Mouse (Mus musculus): ENCODE measurements around the gene Gm10354. TPM values are rescaled to one million over a fixed set of nuclear protein-coding genes. Genes with fewer than 3 reads are reported as not detected.
"Not testable (repeated sequence)": the region's sequence is repeated elsewhere in the genome, so short reads cannot be mapped to it uniquely, and the experiment has no call there.

Gene Gm10354
- polyA plus RNA-seq, 1 experiment from 2014 or later: not detected

DNA sequence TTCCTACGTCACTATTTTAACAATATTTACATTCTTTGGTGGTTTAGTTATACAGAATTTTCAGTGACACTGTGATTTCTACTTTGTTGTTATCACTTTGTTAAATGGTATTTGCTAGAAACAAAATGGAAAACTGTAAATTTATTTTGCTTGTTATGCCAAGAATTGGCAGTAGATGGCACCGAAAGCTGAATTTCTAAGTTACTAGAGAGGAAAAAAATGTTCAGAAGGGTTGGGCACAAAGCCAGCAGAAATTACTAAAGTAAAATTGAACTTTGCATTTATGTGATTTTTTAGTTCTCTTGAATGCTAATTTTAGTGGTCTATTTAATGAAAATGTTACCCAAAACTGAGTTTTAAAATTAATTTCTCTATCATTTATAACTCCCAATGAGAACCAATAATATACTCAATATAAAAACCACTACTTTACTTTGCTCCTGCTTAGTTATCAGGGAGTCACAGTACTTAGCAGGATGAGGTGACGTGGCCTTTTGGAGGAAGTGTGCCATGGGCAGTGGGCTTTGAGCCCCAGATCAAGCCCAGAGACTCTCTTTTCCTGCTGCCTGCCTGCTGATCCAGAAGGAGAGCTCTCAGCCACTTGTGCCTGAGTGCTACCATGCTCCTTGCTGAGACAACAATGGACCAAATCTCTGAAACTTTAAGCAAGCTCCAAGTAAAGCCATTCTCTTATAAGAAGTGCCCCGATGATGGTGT is 31.1 kb downstream of the Gm10354 start:
- H3K4me2 ChIP-seq; ATAC-seq (ENCODE audit: insufficient number of reproducible peaks, low FRiP score, low TSS enrichment, low read depth); H3K36me3 ChIP-seq; H3K4me1 ChIP-seq; H3K27me3 ChIP-seq; H3K4me3 ChIP-seq; H3K9me3 ChIP-seq; H3K9ac ChIP-seq; H3K27ac ChIP-seq: not testable (repeated sequence)
- 50% methylated on average over 4 of the region's 4 CpGs for WGBS

GRCm38 (mm10) chr5:14945524-14945923 is 33.2 kb downstream of the Gm10354 start:
- H3K36me3 ChIP-seq; H3K27me3 ChIP-seq; ATAC-seq (ENCODE audit: insufficient number of reproducible peaks, low FRiP score, low TSS enrichment, low read depth); H3K9ac ChIP-seq; H3K4me1 ChIP-seq; H3K27ac ChIP-seq; H3K9me3 ChIP-seq; H3K4me3 ChIP-seq; H3K4me2 ChIP-seq: not testable (repeated sequence)
- WGBS: 53% methylated on average over 4 of the region's 4 CpGs

DNA sequence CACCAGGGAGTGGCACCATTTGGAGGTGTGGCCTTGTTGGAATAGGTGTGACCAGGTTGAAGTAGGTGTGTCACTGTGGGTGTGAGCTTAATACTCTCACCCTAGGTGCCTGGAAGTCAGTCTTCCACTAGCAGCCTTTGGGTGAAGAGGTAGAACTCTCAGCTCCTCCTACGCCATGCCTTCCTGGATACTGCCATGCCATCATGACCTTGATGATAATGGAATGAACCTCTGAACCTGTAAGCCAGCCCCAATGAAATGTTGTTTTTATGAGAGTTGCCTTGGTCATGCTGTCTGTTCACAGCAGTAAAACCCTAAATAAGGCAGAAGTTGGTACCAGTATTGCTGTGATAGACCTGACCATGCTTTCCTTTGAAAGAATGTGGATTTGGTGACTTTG is 37.7 kb downstream of the Gm10354 start:
- H3K4me3 ChIP-seq; H3K27me3 ChIP-seq; H3K9me3 ChIP-seq; H3K9ac ChIP-seq; H3K27ac ChIP-seq; H3K4me1 ChIP-seq; H3K4me2 ChIP-seq; ATAC-seq (ENCODE audit: insufficient number of reproducible peaks, low FRiP score, low TSS enrichment, low read depth); H3K36me3 ChIP-seq: not testable (repeated sequence)
- 85% methylated on average over 1 of the region's 1 CpGs for WGBS

DNA sequence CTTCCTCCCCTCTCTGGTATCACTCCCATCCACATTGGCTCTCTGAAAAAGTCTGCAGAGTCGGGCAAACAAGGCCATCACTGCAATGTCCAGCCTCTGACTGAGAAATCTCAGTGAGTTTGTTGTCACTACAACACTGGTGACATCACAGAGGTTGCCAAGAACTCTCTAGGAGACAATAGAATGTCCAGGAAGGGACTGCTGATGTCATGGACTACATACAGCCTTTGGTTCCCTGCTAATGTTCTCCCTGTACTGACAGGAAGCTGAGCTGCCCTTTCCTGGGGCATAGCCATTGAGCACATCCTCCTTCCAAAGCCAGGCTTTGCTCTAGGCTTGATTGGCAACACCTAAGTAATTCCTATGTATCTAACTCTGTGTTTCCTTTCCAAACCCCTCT is 40.4 kb downstream of the Gm10354 start, which contains the start of gene Speer4e:
Gene Speer4e (minus strand): TSS at position 101 of the 400 bp plus-strand sequence.
- not testable (repeated sequence) for H3K4me2 ChIP-seq; H3K9me3 ChIP-seq; H3K9ac ChIP-seq; ATAC-seq (ENCODE audit: insufficient number of reproducible peaks, low FRiP score, low TSS enrichment, low read depth); H3K4me3 ChIP-seq; H3K27ac ChIP-seq; H3K36me3 ChIP-seq; H3K27me3 ChIP-seq; H3K4me1 ChIP-seq
- 28% methylated on average over 1 of the region's 1 CpGs for WGBS

DNA sequence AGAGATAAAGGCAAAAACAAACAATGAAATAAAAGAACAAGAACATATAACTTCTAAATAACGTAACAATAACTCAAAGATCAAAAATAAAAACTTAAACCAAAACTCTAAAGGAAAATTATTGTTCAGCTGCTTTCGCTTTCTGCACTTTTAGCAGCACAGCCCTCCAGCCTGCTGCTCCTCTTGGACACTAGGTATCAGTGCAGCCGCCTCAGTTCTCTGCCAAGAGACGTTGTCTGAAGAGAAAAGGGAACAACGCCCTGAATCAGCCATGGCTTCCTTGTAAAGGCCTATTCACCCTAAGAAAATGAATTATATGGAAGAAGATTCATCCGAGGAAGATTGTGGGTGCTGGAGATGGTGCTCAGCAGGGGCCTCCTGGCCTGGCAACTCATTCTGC is 45.0 kb downstream of the Gm10354 start:
- H3K27me3 ChIP-seq; H3K9ac ChIP-seq; H3K36me3 ChIP-seq; H3K4me2 ChIP-seq; ATAC-seq (ENCODE audit: insufficient number of reproducible peaks, low FRiP score, low TSS enrichment, low read depth); H3K27ac ChIP-seq; H3K4me3 ChIP-seq; H3K9me3 ChIP-seq; H3K4me1 ChIP-seq: not testable (repeated sequence)
- WGBS: 73% methylated on average over 5 of the region's 6 CpGs

DNA sequence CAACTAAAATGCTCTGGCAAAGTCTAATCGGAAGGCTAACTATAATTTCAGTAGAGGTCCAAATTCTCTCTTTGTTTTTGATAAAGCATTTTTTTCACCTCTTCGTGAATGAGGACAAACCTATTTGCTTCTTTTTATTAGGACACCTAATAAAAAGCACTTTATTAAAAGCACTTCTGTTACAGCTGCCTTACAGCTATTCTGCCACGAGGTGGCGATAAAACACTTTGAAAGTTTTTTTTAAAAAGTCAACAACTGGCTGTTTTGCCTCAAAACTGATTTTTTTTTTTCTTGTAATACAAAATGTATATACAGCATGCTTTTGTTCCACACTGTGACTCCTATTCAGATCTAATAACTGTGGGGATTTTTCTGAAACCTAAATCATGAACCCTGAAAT is 51.7 kb downstream of the Gm10354 start:
- H3K9me3 ChIP-seq; H3K27ac ChIP-seq; H3K27me3 ChIP-seq; H3K36me3 ChIP-seq; H3K4me2 ChIP-seq; H3K4me3 ChIP-seq; ATAC-seq (ENCODE audit: insufficient number of reproducible peaks, low FRiP score, low TSS enrichment, low read depth); H3K9ac ChIP-seq; H3K4me1 ChIP-seq: not testable (repeated sequence)
- 26% methylated on average over 4 of the region's 4 CpGs for WGBS

Other genes starting within 250 kb of the Gm10354 start
- not detected in 2 replicates for gene Gm9758, start 64.0 kb downstream of the Gm10354 start, polyA plus RNA-seq (2015; fragmentation: Nextera tagmentation; extraction: Ambion mirVana)
- not detected in 2 replicates for gene Speer4e, start 40.5 kb downstream of the Gm10354 start, polyA plus RNA-seq (2015; fragmentation: Nextera tagmentation; extraction: Ambion mirVana)
- gene Gm17019, start 54.1 kb upstream of the Gm10354 start, polyA plus RNA-seq (2015; fragmentation: Nextera tagmentation; extraction: Ambion mirVana): not detected in 2 replicates